Mouse (Mus musculus): ENCODE measurements at regions not wholly inside any gene's neighbourhood (a gene's known extent, or its start where the extent isn't known, plus 50 kb on each side); places are given as distances from the start of the nearest gene placed in this dataset.
A peak's percentile ranks its signal among the peaks of the same experiment; 100 is the strongest.
"Not testable (repeated sequence)": the region's sequence is repeated elsewhere in the genome, so short reads cannot be mapped to it uniquely, and the experiment has no call there.

DNA sequence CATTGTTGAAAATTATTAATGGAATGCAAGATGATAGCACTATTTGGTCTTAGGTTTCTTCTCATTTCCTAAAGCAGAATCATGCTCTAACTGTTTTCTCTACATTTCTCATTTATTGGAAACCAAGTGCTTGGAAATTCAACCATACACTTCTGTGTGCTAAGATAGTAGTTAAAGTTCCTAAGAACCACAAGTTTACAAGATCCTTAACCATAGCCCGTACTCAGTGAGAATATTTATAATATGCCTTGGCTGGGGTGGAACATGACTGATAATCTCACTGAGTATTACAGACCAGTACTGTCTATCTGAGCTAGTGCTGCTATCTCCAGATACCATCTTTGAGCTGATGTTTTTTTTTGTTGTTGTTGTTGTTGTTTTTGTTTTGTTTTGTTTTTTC, 236.9 kb upstream of the Tmem196 start:
- not testable (repeated sequence) for DNase-seq (ENCODE audit: low read depth, low spot score)

GRCm38 (mm10) chr12:119730789-119731188, 214.8 kb upstream of the Tmem196 start:
- DNase-seq (ENCODE audit: low read depth, low spot score): no peak

- peak; percentile 1 for DNase-seq (ENCODE audit: low read depth, low spot score)
These were observed 183.0 kb upstream of the Tmem196 start for GRCm38 (mm10) chr12:119762580-119762979.

- DNase-seq (ENCODE audit: low read depth, low spot score): no peak
These were observed 182.2 kb upstream of the Tmem196 start for GRCm38 (mm10) chr12:119763292-119763976.

- no peak for DNase-seq (ENCODE audit: low read depth, low spot score)
These were observed 168.1 kb upstream of the Tmem196 start for GRCm38 (mm10) chr12:119777559-119777958.

GRCm38 (mm10) chr12:119807692-119808091, 137.9 kb upstream of the Tmem196 start:
- no peak for DNase-seq (ENCODE audit: low read depth, low spot score)

- no peak for DNase-seq (ENCODE audit: low read depth, low spot score)
These were observed 129.4 kb upstream of the Tmem196 start for GRCm38 (mm10) chr12:119816225-119816624.

DNA sequence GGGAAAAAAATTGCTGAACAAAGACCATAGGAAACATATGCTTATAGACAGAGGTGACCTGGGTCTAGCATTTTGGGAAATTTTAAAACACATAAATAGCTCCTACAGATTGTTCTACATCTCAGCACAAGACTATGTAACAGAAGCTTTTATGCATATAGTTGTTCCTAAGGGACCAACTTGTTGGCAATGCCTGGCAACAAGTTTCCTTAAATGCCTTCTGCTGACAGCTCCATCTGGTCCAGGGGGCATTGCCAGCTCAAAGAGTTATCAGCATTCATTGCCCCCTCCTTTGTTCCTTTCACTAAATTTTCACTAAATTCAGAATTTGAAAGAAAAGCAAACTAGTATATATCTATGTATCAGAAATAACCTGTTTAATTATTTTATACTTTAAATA, 106.5 kb upstream of the Tmem196 start:
- no peak for DNase-seq (ENCODE audit: low read depth, low spot score)

GRCm38 (mm10) chr12:119881744-119882143, 63.9 kb upstream of the Tmem196 start:
- no peak for DNase-seq (ENCODE audit: low read depth, low spot score)

- DNase-seq (ENCODE audit: low read depth, low spot score): no peak
These were observed 55.6 kb upstream of the Tmem196 start for GRCm38 (mm10) chr12:119890030-119890429.

Data from mesoderm, embryonic 11.5 days (tissue).